Mouse (Mus musculus) C2C12 (cell line): ENCODE data around the gene Trim15.

Experiments used
- CEBPB ChIP-seq: IDR thresholded peaks from one replicate; pipeline ENCODE4 v1.6.1; 2011; ENCODE audit warnings: low read depth, mild to moderate bottlenecking, control low read depth, moderate library complexity
- CTCF ChIP-seq: IDR thresholded peaks from one replicate; pipeline ENCODE4 v1.5.1; 2011; ENCODE audit not compliant: control insufficient read depth, insufficient read depth, insufficient read length
- FOSL1 ChIP-seq: IDR thresholded peaks from one replicate; pipeline ENCODE4 v1.8.0; 2011; ENCODE audit warnings: mild to moderate bottlenecking, low read length; ENCODE audit not compliant: poor library complexity, insufficient read depth, severe bottlenecking
- MAX ChIP-seq: IDR thresholded peaks from one replicate; pipeline ENCODE4 v1.6.1; 2011; ENCODE audit warnings: mild to moderate bottlenecking, control low read depth
- MYOD1 ChIP-seq: IDR thresholded peaks from one replicate; pipeline ENCODE4 v1.6.1; 2011; ENCODE audit warnings: low read depth; ENCODE audit not compliant: control insufficient read depth, insufficient read length
- MYOG ChIP-seq: IDR thresholded peaks from one replicate; pipeline ENCODE4 v1.6.1; 2011; ENCODE audit not compliant: control insufficient read depth, insufficient read length; ENCODE audit errors: extremely low read depth
- USF1 ChIP-seq: IDR thresholded peaks from one replicate; pipeline ENCODE4 v1.6.1; 2011; ENCODE audit warnings: low read depth, mild to moderate bottlenecking, control low read depth, moderate library complexity

GRCm38 (mm10) chr17:36896583-36896982 is 29.6 kb upstream of the Trim15 start:
- TF ChIP-seq USF1 (no peak), CEBPB (no peak), CTCF (no peak), MAX (no peak), MYOD1 (no peak), MYOG (no peak), FOSL1 (no peak)
